Mouse (Mus musculus): ENCODE measurements around the gene Rars2.

Gene Rars2

GRCm38 (mm10) chr4:34640731-34641130 is 26.0 kb downstream of the Rars2 start:
- no peak for DNase-seq (ENCODE audit: low spot score)

- no peak for DNase-seq (ENCODE audit: low spot score)
Observed at GRCm38 (mm10) chr4:34644779-34645178, 30.0 kb downstream of the Rars2 start.

GRCm38 (mm10) chr4:34653179-34653578 is 38.4 kb downstream of the Rars2 start:
- no peak for DNase-seq (ENCODE audit: low spot score)

DNA sequence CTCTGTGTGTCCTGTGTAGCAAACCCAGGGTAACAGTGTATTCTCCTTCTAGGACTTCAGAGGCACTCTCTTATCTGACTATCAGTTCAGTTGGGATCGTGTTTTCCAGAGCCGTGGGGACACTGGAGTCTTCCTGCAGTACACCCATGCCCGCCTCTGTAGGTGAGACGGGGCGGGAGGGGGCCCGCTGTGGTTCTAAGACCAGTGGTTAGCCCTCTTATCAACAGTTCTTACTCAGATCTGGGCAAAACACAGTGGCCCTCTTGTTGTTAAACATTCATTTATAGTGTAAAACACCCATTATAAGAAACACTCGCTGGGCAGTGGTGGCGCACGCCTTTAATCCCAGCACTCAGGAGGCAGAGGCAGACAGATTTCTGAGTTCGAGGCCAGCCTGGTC is 41.3 kb downstream of the Rars2 start:
- DNase-seq (ENCODE audit: low spot score), result no peak

GRCm38 (mm10) chr4:34659012-34659411 is 44.3 kb downstream of the Rars2 start:
- DNase-seq (ENCODE audit: low spot score), result no peak

DNA sequence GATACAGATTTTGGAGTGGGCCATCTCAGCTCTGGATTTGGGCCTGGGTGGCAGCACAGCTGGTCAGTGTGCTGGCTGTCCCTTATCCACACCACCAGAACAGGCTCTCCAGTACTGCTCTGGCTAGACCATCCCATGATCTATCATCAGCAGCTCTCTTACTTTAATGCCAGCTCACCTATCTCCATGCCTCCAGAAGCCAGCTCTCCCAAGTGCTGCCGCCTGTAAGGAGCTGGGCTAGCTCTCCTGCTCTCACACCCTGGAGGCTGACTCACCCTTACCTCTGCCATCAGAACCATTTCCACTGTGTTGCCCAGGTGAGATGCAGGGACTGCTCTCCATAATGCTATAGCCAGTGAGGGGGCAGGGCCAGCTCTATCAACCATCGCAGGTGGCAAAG is 46.8 kb downstream of the Rars2 start:
- DNase-seq (ENCODE audit: low spot score), result no peak

GRCm38 (mm10) chr4:34661927-34662326 is 47.2 kb downstream of the Rars2 start:
- DNase-seq (ENCODE audit: low spot score), result no peak

DNA sequence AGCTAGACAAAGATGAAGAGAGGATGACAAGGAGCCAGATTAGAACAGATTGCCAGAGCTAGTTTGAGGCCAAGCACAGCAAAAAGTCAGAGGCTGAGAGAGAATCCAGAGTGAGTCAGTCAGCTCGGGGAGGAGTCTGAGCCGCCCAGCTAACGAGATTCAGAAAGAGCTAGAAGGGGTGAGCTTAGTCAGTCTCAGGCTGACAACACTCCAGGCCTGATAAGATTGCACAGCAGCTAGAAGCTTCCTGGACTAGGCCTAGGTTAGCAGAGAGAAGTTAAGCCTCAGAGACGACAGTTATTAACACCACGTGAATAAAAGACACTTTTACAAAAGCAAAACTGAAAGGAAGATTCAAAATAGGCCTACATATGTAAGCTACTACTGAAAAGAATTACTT is 53.2 kb downstream of the Rars2 start:
- DNase-seq (ENCODE audit: low spot score), result no peak

DNA sequence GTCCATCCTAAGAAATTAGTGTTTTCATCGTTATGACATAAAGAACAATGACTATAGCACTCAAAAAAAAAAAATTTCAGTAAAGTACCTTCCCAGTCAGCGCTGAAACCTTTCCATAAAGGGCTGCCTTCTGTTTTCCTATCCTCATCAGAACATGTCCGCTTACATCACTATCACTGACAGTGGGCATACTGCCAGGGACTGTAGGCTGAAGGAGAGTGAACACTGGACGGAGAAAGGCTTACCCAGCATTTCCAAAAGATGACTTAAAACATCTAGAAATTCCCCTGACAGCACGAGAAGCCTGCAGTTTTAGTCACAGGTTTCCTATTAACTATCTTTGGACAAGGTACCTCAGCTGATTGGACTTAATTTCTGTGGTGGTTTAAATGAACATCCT is 59.0 kb downstream of the Rars2 start:
- no peak for DNase-seq (ENCODE audit: low spot score)

- no peak for DNase-seq (ENCODE audit: low spot score)
Observed at GRCm38 (mm10) chr4:34680530-34680929, 65.8 kb downstream of the Rars2 start.

DNA sequence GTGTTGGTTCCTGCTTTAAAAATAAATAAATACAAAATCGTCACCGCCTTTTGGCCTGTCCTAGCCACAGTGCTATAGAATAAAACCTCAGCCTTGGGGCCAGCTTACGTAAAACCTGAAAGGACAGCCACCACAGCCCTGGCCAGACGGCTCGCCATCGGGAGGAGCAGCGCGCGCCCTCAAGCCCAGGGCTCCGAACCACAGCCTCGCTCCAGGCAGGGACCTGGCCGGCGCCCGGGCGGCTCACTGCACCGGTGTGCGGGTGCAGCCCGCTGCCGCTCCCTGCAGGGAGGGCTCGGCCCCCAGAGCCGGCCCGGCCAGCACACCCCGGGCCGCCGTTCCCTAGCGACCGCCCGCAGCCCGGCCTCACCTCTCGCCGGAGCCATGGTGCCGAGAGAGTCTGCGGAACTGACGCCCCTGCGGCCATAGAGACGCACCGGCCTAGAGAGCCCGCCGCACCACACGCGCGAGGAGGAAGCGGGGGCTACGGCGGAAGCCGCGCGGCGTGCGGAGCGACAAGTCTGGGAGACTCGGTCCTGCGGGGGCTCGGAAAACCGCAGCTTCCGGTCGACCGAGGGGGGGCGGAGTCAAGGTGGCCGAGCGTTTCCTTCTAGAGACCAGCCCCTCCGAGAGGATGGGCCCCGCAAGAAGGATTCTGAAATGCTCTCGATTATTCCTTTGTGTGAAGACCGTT is 72.3 kb downstream of the Rars2 start, which contains the start of gene Slc35a1:
Slc35a1 (minus strand) TSS at position 565 of the 694 bp plus-strand sequence.
- peak; percentile 94 for DNase-seq (ENCODE audit: low spot score)

DNA sequence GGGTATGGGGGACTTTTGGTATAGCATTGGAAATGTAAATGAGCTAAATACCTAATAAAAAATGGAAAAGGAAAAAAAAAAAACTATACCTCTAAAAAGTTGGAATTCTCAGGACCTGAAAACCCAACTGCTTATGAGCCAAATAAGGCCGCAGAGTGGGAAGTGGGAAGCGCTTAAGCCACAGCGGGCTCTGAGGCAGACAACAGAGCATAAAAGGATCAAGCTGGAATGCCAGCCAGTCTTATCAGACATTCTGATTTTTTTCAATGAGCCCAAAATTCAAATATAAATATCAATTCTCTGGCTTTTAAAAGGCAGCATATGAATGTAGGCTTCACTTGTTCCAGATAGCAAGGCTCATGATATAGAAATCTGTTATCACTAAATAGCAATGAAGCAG is 73.3 kb downstream of the Rars2 start:
- DNase-seq (ENCODE audit: low spot score), result no peak

GRCm38 (mm10) chr4:34701528-34701927 is 86.8 kb downstream of the Rars2 start:
- DNase-seq (ENCODE audit: low spot score), result peak; percentile 81

DNA sequence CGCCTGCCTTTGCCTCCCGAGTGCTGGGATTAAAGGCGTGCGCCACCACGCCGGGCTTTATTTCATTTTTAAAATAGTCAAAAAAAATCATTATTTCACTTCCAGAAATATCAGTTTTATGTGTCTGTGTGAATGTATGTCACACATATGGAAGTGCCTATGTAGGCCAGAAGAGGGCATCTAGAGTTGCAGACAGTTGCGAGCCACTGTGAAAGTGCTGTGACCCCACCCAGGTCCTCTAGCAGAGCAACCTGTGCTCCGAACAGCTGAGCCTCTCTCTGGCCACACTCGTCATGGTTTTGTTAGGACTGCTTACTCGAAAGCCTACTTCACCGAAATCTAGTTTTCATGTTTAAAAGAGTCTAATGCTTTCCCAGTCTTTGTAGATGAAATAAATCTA is 87.5 kb downstream of the Rars2 start:
- no peak for DNase-seq (ENCODE audit: low spot score)

DNA sequence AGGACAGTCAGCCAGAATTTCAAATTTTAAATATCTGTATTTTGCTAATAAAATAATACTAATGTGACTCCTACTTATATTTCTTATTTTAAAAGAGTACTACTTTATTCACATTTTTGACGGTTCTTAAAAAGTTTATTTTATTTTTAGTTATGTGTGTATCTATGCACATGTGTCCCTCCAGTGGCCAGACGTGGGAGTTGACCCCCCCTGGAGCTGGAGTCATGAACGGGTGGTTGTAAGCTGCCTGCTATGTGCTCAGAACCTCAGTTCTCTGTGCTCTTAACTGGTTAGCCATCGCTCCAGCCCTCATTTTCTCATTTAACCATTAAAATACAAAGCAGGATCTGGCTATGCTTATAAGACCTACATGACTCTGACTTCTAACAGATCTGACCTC is 88.3 kb downstream of the Rars2 start:
- no peak for DNase-seq (ENCODE audit: low spot score)

- DNase-seq (ENCODE audit: low spot score), result no peak
Observed at GRCm38 (mm10) chr4:34707248-34707647, 92.5 kb downstream of the Rars2 start.

GRCm38 (mm10) chr4:34708127-34708526 is 93.4 kb downstream of the Rars2 start:
- no peak for DNase-seq (ENCODE audit: low spot score)
